Mouse (Mus musculus): ENCODE results near the gene Itprip. TPM values are rescaled to one million over a fixed set of nuclear protein-coding genes. Genes with fewer than 3 reads are reported as not detected.
"Not testable (repeated sequence)": the region's sequence is repeated elsewhere in the genome, so short reads cannot be mapped to it uniquely, and the experiment has no call there.

Itprip gene
- total RNA-seq, 1 experiment from 2014 or later, result 74.8 TPM

GRCm38 (mm10) chr19:47864051-47864450 lies 55.0 kb downstream of the Itprip start:
- no peak for ATAC-seq (ENCODE audit: extremely low read depth, insufficient number of reproducible peaks, low FRiP score, poor library complexity, severe bottlenecking)

GRCm38 (mm10) chr19:47862581-47862980 lies 56.5 kb downstream of the Itprip start:
- ATAC-seq (ENCODE audit: extremely low read depth, insufficient number of reproducible peaks, low FRiP score, poor library complexity, severe bottlenecking), result no peak

- ATAC-seq (ENCODE audit: extremely low read depth, insufficient number of reproducible peaks, low FRiP score, poor library complexity, severe bottlenecking), result no peak
Observed at GRCm38 (mm10) chr19:47859180-47859579, 59.9 kb downstream of the Itprip start.

- no peak for ATAC-seq (ENCODE audit: extremely low read depth, insufficient number of reproducible peaks, low FRiP score, poor library complexity, severe bottlenecking)
Observed at GRCm38 (mm10) chr19:47857957-47858942, 60.8 kb downstream of the Itprip start.

GRCm38 (mm10) chr19:47854796-47855783 lies 64.0 kb downstream of the Itprip start, which contains the start of gene Gsto1:
Gsto1 (plus strand) TSS chr19:47854970.
- ATAC-seq (ENCODE audit: extremely low read depth, insufficient number of reproducible peaks, low FRiP score, poor library complexity, severe bottlenecking), result peak; percentile 60

GRCm38 (mm10) chr19:47853951-47854795 lies 64.9 kb downstream of the Itprip start:
- ATAC-seq (ENCODE audit: extremely low read depth, insufficient number of reproducible peaks, low FRiP score, poor library complexity, severe bottlenecking), result no peak

- no peak for ATAC-seq (ENCODE audit: extremely low read depth, insufficient number of reproducible peaks, low FRiP score, poor library complexity, severe bottlenecking)
Observed at GRCm38 (mm10) chr19:47853053-47853452, 66.0 kb downstream of the Itprip start.

- ATAC-seq (ENCODE audit: extremely low read depth, insufficient number of reproducible peaks, low FRiP score, poor library complexity, severe bottlenecking), result not testable (repeated sequence)
Observed at GRCm38 (mm10) chr19:47852131-47852530, 67.0 kb downstream of the Itprip start.

- ATAC-seq (ENCODE audit: extremely low read depth, insufficient number of reproducible peaks, low FRiP score, poor library complexity, severe bottlenecking), result no peak
Observed at GRCm38 (mm10) chr19:47849735-47850134, 69.4 kb downstream of the Itprip start.

Other genes starting within 250 kb of the Itprip start
- not detected in 2 replicates for gene Col17a1, start 227.2 kb downstream of the Itprip start, total RNA-seq (2017)
- gene Sfr1, start 187.6 kb downstream of the Itprip start, total RNA-seq (2017), result 128 and 139 TPM in 2 replicates
- 117 and 147 TPM in 2 replicates for gene Gsto1, start 64.3 kb downstream of the Itprip start, total RNA-seq (2017)
- 1.9 TPM in 1 of 2 replicates, not detected in the other for gene Gsto2, start 53.8 kb downstream of the Itprip start, total RNA-seq (2017)
- gene Cfap43, start within 50 bp of the Itprip start, total RNA-seq (2017), result 0.23 and 0.49 TPM in 2 replicates
- gene Cfap58, start 18.4 kb upstream of the Itprip start, total RNA-seq (2017), result not detected in 2 replicates

Measured in neutrophil, adult 5-6 weeks (primary cell).